Mouse (Mus musculus): ENCODE results near the gene Spns2.
"Not testable (repeated sequence)": the region's sequence is repeated elsewhere in the genome, so short reads cannot be mapped to it uniquely, and the experiment has no call there.

The Spns2 gene

DNA sequence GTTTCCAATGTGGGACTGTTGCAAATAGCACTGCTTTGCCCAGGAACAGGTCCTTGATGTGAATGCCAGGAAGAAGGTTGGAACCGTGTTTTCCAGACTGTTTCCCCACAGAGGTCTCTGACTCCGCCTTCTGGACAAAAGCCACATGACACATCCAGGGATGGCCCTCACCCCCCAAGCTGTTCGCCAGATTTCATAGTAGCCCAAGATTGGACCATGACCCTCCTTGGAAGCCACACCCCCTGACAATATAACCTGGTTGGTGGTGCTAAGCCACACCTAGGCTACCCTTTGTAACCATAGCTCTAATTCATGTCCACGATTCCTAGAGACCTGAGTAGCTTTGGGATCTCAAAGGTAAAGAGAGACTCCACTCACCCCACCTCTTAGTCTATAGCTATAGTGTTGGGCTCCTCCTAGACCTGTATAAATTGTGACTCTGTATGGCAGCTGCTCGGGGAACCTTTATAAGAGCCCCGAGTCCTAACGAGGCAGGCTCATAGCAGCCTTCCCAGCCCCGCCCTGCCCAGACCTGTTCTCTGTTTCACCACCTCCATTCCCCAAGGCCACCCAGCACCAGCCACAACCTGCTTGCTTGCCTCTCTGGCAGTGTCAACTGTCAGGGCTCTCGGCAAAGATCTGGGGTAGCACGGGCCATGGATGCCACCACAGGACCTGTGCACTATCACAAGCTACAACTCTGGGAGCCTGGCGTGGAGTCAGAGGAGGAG is 54.6 kb downstream of the Spns2 start, which contains the start of gene Ggt6:
Gene Ggt6 (plus strand): TSS at position 564 of the 731 bp plus-strand sequence.
- no peak for DNase-seq

DNA sequence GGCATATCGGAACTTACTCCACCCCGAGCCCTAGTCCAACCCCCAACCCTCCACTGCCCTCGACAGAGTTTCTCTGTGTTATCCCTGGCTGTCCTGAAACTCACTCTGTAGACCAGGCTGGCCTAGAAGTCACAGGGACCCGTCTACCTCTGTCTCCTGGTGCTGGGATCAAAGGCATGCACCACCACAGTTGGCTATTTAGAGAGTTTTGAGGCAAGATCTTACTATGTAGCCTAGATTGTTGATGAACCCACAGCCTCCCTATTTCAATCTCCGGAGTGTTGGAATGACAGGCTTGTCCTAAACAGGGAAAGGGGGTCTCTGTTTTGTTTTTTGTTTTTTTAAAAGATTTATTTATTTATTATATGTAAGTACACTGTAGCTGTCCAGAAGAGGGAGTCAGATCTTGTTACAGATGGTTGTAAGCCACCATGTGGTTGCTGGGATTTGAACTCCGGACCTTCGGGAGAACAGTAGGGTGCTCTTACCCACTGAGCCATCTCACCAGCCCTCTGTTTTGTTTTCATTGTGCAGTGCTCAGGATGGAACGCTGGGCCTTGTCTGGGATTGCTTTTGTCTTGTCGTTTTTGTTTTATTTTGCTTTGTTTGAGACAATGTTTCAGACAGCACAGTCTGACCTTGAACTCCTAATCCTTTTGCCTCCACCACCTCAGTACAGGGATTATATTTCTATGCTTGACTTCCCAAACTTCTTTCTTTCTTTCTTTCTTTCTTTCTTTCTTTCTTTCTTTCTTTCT is 59.2 kb downstream of the Spns2 start:
- not testable (repeated sequence) for DNase-seq

DNA sequence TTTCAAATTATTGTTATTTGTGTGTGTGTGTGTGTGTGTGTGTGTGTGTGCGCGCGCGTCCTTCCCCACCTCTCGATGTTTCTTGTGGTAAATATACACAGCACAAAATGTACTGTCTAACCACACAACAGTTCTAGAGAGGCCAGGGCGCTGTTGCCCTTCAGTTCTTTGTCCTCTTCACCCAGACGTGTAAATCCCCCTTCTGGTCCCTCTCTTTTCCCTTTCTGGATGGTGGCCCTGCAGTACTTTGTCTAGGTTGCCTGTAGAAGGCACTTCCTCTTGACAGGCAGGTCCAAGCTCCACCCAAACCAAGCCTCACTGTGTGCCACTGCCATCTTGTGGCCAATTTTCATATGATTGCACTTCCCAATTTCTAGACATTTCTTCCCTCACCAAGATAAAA is 60.4 kb downstream of the Spns2 start:
- DNase-seq, result peak; percentile 84

DNA sequence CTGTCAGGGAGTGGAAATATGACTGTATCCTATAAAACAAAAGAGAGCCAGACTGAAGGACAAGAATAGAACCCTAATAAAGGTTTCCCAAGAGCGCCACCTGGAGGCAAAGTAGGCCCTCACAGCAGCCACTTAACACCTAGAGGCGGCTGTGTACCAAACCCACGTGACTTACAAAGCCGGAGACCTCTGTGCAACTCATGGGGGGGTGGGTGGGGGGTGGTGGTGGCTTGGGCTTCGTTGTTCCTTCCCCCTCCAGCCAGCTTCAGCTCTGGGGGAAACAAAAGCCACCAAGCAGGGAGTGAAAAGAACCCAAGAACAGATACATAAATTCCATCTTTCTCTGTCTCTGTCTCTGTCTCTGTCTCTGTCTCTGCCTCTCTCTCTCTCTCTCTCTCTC is 61.0 kb downstream of the Spns2 start:
- peak; percentile 86 for DNase-seq

DNA sequence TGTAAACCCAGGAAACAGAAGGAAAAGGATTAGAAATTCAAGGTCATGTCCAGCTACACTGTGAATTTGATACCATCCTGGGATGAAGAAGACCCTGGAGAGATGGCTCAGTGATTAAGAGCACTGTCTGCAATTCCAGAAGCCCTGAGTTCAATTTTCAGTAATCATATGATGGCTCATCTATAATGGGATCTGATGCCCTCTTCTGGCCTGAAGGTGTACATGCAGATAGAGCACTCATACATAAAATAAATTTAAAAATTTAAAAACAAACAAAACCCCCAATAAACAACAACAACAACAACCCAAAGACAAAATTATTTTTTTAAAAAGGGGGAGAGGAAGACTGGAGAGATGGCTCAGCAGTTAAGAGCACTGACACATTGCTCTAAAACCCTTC is 62.8 kb downstream of the Spns2 start:
- DNase-seq, result no peak

DNA sequence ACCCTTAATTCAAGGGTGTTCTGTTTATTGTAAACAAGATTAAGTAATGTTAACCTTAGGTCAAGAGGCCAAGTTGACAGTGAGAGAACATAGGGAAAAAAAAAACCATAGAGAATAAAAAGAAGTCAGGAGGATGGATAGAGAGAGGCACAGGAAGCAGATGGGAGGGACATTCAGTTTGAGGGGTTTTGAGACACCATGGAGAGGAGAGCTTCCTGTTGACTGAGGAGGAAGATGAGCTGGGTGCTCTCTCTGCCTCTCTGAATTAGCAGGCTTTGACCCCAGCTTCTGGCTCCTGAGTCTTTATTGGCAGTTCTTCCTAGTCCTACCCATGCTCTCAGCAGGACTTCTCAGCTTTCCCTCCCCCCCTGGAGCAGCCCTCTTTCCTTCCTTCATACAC is 64.5 kb downstream of the Spns2 start:
- DNase-seq, result no peak

DNA sequence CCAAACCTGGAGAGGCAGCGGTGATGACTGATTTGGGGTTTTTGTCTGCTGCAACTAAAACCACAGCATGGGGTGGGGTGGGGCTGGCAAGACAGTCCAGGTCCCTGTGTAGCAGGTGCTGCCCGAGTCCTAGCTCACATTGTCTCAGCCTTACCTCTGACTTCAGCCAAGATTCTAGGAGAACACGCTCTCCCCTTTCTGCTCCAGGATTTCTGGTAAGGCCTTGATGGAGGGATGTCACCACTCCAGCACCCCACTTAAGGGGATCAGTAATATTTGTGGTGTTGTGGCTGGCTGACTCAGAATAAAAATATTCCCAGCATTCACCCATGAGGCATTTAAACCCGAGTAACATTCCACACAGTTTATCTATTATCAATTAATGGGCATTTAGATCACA is 66.0 kb downstream of the Spns2 start:
- DNase-seq, result no peak

DNA sequence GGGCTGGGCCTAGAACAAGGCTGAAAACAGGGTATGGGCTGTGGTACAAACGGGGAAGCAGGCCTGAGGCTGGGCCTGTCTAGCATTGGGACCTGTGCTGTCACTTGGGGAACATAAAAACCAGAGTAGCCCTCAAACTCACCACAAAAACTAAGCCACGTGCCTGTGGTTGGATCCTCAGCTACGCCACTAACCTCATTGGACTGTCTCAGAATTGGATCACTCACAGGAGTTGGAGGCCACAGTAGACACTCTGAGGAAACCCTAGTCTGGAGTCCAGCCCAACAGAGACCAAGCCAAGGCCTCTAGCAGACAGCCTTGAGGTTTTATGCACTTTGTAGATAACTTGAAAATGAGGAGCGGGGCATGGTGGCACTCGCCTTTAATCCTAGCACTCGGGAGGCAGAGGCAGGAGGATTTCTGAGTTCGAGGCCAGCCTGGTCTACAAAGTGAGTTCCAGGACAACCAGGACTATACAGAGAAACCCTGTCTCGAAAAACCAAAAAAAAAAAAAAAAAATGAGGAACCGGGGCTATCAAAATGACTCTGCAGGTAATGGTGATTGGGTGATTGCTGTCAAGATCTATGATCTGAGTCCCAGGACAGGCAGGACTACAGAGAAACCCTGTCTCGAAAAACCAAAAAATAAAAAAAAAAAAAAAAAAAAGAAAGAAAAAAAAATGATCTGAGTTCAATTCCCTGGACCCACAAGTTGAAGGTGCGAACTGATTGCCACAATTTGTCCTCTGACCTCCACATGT is 68.0 kb downstream of the Spns2 start:
- no peak for DNase-seq

DNA sequence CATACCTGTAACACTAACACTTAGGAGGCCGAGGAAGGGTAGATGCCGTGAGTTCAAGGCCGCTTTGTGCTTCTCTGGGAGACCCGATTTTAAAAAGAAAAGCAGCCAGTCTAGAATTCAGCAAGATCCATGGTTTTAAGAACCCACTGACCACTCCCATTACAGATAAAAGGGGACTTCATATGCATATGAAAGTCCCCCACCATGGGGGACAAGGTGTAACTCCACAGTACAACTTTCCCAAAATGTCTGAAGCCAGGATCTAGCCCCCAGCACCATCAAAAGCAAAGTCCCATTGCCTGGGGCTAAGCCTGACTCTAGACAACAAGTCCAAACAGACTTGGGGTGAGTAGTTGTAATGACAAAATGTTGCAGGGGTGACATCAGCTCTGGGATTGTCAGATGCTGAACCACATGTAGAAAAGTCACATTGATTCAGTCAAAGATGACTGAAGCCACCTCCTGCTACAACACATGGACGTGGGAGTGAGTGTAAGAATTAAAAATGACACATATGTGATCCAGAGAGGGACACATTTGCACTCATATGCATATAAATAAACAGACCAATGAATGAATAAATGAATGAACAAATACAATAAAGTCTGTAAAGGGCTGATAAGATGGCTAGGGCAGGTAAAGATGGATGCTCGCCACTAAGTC is 69.1 kb downstream of the Spns2 start:
- no peak for DNase-seq

DNA sequence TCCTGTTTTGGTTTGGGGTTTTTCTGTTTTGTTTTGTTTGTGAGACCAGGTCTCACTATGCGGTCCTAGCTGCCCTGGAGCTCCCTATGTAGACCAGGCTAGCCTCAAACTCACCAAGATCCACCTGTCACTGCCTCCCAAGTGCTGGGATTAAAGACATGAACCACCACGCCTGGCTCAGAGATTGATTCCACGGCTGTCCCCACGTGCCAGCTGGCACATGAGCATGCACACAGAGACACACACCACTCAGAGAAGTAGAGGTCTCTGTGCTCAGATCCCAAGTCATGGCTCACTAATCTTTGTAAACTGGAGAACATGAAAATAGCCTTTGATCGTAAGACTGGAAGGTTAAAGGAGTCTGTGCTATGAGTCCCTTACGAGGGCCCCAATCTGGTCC is 70.7 kb downstream of the Spns2 start:
- DNase-seq, result no peak

DNA sequence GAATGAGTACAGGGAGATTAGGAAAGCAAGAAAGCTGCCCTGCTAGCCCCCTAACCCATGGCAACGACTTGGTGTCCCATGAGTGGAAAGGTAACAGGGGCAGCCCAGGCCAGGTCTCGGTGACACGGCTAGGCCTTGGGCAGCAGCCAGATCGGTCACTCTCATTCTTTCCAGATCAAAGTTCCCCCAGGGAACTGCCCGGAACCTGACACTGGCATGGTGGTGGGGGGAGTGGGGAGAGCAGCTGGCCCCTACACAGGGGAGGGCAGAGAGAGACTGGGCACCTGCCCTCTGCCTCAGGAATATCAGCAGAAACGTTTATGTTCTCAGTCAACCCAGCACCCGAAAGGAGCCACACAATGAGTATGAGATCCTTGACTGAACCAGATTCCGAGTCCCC is 71.5 kb downstream of the Spns2 start:
- no peak for DNase-seq

DNA sequence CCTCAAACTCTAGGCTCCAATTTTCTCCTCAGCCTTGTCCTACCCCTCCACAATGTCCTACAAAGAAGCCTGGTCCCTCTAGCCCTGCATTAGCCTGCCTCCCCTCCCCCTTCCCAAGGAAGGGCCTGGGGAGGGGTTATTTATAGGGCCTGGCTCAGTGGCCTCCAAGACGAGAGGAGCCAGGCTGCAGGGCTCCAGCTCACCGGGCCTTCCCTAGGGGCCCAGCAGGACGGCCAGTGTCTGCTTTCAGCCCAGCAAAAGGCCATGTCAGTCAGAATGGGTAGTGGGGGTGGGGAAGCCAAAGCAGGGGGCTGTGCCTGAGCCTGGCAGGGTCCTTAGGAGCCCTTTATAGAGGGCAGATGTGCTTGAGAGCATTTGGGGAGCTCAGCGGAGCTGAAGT is 72.3 kb downstream of the Spns2 start:
- DNase-seq, result no peak

DNA sequence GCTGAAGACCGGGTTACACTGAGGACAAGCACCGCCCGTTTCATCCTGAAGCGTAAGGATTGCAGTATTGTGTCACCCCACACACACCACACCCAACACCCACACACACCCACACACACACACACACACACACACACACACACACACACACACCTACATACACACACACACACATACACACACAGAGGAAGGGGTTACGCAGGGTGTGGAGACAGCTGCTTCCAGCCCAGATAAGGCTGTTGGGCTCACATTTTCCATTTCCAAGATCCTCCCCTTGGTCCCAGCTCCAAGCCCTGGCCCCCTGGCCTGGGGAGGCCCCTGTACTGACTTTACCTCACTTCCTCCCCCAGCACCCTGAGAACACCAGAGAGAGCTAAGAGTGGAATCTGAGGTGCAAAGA is 73.0 kb downstream of the Spns2 start:
- no peak for DNase-seq

DNA sequence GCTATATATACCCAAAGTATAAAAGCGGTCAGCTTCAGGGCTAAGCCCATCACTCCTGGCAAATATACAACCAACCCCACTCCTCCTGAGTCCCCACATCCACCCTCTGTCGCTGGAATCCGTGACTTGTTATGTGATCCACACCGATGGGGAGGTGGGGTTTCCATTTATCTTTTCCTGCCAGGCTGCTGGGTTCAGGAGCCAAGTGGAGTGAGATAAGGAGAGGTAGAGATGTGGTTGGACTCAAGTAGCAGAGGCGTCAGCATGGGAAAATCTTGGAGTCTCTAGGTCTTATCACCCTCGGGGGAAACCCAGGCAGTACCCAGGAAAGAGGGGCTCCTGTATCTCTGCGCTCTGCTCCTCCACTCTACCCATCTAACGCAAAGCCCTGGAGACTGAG is 74.5 kb downstream of the Spns2 start:
- DNase-seq, result no peak

DNA sequence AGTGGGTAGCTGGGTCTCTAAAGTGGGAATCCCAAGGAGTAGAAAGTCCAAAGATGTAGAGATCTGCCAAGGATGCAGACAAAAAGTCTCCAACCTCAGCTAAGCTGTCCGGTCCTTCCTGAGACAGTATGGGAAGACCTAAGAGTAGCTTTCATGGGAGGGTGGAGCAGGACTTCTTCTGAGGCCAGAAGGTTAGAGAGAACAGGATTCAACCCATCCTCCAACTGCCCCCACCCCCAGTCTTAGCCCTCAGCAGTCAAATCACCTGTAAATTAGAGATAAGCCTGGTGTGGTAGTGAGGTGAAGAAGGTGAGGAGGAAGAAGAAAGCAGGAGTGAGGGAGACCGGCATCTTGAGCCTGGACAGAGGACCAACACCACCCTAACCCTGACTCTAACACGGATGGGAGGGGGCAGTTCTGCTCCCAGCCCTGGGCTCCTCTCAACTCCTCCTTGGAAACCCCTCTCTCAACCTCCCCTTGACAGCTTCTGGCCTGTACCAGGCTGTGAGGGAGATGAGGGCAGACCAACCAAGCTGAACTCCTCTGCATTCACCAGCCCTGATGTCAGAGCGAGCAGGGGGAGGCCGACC is 76.0 kb downstream of the Spns2 start:
- no peak for DNase-seq

DNA sequence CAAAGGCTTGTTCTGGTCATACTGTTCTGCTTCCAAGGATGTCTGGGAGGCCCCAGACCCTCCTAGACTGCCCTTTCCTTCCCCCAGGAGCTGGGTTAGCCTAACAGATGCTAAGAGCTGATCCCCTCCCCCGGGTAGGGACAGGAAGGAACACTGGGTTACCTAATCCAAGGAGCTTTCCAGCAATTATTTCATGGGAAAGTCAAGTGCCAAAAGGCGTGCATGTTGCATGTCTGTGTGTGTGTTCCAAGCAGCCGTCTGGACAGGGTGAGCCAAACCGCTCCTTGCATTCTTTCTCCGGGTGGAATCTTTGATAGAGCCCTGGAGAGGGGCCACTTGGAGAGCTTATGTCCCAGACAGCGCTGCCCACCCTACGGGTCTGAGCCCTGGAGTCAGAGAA is 76.7 kb downstream of the Spns2 start:
- no peak for DNase-seq

DNA sequence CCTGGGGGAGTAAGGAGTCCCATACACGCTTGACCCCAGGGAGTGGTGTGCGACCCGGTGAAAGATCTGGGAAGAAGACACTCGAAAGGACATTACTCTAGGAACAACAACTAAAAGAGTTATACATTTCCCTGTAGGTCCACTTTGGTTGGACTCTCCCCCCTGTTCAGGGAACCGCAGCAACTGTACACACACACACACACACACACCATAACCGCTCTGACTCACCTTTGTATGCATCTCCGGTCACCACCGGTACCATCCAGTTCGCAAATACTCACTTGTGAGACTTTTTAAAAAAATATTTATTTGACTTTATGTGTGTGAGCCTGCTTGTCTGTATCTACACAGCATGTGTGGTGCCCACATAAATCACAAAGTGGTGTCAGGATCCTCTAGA is 77.8 kb downstream of the Spns2 start:
- no peak for DNase-seq

DNA sequence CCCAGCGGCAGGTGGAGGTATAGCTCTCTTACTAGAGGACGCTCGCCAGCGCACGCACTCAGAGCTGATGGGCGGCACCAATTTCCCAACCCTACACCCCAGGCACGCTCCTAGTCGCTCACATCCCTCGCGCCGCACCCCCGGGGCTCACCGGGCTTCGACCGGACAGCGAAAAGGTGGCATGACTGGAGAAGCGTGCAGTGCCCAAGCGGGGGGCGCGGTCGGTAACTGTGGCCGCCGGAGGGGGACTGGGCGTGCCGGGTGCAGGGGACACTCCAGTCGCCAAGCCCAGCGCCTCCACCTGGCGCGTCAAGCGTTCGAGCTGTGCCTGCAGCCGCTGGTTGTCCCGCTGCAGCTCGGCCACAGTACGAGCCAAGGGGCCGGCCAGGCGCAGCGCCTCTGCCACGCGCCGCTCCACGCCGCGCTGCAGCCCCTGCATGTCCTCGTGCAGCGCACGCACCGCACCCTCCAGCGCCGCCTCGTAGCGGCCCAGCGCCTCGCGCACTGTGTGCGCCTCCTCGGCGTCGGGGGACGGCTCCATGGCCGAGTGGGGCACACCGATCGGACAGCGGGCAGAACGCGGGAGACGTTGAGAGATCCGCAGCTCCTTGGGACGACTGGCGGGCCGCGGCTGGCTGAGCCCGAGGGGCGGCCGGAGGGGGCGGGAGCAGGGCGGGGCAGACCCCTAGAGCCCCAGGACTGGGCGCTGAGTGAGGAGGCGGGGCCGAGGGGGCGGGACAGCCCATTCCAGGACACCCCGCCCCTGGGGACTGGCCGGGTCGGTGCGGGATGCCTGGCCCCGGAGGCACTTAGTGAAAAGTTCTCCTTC is 78.4 kb downstream of the Spns2 start, which contains the start of gene Smtnl2:
Gene Smtnl2 (minus strand): TSS at position 621 of the 829 bp plus-strand sequence.
- peak; percentile 92 for DNase-seq

DNA sequence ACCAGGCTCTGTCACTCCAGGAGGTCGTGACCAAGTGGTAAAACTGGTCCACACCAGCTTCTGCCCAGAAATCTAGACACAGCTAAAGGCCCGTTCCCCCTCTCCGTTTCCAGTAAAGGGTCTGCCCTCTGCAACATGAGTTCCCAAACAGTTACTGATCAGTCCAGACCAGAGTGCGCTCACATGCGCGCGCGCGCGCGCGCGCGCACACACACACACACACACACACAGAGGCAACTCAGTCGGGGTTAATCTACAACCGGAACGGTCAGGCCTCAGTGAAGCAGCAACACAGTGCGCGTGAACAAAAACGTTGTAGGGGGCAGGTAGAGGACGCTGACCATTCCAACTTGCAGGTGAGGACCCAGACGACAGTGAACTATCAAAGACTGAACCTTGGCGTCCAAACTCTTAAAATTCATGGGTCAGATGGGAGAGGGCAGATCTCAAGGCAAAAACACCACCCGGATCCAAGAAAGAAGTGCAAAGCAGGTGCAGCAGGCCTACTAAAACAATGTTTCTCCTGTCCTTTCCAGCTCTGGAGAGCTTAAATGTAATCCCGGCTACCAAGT is 79.1 kb downstream of the Spns2 start:
- DNase-seq, result peak; percentile 52

DNA sequence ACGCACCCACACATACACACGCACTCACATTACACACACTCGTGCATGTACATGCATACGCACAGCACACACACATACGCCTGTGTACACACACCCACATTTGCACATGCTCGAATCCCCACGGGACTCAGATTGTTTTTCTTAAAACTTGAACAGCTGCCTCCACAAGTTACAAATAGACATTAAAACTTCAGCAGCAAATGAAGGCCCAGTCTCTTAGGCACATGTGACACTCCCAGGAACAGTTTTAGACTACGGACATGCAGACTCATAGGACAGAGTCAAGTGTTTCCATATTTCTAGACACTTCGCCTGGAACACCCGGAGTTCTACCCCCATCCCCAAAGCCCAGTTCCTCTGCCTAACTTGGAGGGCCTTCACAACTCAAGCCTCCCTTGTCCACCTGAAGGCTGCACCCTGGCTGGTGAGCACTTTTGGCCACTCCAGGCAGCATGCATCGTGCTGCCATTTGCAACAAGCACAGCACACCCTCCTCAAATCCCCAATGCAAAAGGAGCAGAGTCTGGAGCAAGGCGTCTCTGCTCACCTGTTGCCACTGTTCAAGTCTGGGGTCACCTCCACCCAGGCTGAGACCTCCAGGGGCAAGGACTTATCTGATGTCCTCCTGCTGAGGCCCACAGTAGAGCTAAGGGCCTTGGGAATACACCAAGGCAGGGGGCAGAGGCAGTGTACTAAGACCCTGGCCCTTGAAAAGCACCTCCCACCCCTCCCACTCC is 79.9 kb downstream of the Spns2 start:
- DNase-seq, result no peak
